Mouse (Mus musculus): ENCODE results near the gene Gpr87.
"Not testable (repeated sequence)": the region's sequence is repeated elsewhere in the genome, so short reads cannot be mapped to it uniquely, and the experiment has no call there.

Gene Gpr87

DNA sequence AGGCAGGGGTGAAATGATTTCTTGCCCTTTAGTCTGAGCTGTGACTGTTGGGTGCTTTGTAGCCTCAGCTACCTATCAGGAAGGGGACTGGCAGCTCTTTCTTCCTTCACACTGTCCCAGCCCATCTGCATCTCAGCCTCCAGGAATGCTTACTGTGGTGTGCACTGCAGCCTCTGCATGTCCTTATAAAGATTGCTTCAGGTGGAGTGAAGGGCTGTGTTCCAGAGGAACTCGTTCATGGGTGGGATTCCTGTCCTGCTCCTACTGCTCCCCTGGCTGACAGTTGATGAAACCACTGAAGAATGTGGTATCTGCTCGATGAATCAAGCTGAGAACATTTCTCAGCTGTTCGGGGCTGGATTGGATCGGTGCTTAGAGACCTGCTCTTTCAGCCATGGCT lies 7.6 kb downstream of the Gpr87 start:
- no peak for DNase-seq (ENCODE audit: low read depth, low spot score)

DNA sequence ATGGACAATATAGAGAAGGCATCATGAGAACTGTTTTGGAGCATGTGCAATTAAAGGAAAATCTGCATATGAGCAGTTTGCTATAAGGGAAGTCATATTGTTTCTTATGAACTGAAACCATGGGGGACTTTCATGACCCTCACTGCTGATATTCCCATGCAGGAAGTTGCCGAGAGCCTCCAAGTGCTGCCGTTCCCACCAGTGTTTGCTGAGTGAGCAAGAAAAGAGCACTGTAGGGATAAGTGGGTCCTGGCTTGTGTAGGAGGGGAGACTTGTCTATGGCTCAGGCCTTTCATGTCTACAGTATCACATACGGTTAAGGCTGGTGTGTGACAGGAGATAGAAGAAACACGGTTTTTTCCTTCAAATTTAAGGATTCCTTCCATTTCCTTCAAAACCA lies 9.2 kb downstream of the Gpr87 start:
- DNase-seq (ENCODE audit: low read depth, low spot score) = no peak

DNA sequence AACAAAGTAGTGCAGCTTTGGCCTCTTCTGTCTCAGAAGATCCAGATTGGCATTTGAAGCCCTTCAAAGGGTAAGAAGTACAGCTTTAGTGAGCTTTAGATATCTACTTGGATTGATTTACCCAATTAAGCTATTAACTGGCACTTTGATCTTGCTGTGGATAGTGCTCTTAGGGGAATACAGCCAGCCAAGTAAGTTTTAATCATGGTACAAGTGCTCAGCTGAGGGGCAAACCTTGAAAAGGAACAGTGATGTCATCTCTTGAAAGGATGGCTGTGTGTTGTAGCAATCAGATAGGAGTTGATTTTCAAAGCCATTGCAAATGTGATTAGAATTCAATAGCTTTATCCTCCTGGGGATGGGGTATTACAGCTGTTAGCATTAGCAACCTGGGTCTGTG lies 12.8 kb downstream of the Gpr87 start:
- no peak for DNase-seq (ENCODE audit: low read depth, low spot score)

DNA sequence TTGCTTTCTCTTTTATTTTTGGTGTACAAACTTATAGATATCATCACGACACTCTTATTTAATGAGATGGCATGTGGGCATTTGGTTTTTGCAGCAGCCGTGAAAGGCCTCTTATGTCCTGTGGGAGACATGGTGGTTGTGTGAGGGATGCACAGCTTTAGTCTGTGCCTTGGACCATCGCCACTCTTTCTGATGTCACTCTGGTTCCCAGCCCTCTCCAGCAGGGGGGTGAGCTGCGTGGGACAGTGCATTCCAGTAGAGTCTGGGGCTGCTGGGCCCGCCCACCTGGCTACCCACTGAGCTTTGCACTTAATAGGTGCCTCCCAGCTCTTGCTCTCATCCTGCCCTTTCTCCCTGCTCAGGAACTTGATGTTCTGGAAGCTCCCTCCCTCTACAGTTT lies 13.8 kb downstream of the Gpr87 start:
- DNase-seq (ENCODE audit: low read depth, low spot score) = no peak

DNA sequence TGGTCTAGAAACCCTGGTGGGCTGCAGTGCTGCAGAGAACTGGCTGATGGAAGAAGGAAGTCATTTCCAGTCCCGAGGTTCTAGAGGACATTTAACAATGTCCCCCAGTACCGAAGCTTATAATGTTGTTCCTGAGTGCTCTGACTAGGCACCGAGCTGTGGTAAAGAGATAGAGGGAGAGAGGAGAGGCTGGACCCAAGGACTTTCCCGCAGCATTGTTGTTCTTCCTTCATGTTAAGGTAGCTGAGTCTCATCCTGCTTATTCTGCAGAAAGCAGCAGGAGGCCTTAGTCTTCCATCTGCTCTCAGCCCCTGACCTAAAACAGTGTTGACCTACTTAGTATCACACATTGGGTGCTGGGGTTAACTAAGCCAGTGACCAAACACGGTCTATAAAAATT lies 18.0 kb downstream of the Gpr87 start:
- no peak for DNase-seq (ENCODE audit: low read depth, low spot score)

DNA sequence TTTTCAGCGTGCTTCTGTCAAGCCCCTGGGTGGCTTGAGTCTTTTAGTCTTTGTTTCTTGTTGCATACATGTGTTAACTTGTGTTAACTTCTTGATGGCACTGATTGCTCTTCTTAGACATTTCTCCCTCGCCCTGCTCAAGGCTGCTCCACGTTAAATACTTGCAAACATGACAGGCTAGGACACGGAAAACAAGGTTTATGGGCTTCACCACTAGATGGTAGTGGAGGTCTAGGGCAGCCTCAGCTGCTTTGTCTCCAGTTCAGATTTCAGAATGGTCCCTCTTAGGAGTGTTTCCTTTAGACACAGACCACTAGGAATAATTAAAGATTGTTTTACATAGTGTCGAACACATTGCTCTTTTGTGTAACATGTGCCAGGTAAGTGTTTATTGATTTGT lies 19.7 kb downstream of the Gpr87 start:
- peak; percentile 36 for DNase-seq (ENCODE audit: low read depth, low spot score)

DNA sequence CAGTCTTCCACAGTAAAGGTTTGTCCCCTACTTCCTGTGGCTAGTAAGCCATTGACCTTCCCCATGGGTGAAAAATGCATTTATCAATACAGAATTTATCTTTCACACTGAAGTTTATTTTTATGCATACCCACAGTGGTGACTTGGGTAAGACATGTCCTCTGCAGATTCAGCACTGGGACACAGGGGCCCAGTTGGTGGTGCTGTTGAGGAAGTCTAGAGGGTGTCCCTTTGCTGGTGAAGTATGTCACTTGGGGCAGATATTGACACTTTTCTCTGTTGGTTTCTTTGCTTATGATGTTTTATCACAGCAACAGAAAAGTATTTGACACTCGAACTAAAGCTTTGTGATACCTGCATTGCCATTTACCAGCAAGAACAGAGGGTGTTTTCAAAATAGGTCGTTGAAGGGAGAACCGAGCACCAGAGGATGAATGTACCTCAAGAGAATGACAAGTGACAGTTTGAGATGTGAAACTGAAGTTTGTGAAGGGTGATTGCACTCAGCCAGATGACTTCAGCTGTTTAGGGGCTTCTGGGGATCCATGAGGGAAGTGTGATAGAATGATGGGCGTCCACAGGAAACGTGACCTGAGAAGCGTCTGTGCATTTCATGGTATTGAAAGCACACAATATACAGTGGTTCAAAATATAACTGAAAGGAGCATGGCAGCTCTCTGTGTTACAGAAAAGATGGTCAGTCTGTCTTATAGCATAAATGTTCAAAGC lies 20.3 kb downstream of the Gpr87 start:
- DNase-seq (ENCODE audit: low read depth, low spot score) = no peak

DNA sequence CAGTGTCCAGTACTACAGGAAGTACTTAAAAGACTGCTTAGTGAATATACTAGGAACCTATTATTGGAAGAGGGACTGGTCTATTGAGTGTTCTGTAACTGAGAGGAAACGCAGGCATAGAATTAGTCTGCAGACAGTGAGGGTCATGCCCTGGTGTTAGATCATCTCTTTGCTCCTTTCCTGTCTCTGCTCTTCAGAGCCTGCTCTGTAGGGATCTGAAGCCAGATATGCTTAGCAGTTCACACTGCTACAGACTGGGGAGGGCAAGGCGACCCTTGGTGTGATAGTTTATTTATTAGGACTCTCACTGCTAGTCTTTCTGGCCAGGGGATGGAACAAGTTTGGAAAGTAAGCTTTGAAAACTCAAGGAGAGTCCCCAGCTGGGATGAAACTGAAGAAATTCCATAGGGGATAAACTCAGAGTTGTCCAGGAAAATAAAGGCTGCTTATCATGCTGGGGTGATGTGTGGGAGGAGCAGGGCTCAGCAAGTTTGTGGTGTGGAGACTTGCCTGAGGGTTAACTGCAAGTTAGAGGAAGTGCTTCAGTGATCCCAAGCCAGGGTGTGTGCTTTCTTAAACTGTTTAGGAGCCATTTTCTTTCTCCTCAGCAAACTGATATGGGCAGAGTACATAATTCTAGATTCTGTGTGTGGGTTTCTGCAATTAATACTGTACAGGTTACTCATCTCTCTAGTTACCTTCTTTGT lies 24.8 kb downstream of the Gpr87 start:
- DNase-seq (ENCODE audit: low read depth, low spot score) = no peak

DNA sequence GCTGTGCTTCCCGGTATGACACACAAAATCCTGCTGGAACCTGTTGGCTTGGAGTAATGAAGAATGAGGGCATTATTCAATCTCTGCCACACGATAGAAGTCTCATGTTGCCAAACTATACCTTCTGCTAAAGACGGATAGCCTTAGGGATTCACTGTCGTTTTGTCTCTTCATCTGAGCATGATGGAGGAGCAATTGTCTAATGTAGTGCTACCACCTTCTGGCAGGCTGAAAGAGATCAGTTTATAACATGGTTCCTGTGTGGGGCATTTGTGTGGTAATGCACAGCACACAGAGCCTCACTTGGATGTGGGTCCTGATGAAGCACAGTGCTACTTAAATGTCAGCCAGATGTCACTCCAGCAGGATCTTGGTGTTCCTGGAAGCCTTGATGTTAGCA lies 25.7 kb downstream of the Gpr87 start:
- DNase-seq (ENCODE audit: low read depth, low spot score) = no peak

DNA sequence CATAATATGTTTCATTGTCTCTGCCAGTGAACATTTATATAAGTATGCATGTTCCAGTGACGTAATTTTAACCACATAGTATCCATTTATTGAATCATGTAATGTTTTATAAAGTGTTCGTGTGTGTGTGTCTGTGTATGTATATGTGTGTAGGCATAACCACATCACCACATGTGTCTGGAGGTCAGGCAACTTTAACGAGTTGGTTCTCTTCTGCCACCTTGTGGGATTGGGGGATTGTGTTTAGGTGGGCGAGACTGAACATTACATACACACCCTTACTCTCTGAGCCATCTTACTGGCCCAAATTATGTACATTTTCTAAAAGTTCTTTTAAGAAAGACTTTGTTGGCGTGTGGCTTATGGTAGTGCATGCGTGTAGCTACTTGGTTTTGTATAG lies 26.4 kb downstream of the Gpr87 start:
- no peak for DNase-seq (ENCODE audit: low read depth, low spot score)

DNA sequence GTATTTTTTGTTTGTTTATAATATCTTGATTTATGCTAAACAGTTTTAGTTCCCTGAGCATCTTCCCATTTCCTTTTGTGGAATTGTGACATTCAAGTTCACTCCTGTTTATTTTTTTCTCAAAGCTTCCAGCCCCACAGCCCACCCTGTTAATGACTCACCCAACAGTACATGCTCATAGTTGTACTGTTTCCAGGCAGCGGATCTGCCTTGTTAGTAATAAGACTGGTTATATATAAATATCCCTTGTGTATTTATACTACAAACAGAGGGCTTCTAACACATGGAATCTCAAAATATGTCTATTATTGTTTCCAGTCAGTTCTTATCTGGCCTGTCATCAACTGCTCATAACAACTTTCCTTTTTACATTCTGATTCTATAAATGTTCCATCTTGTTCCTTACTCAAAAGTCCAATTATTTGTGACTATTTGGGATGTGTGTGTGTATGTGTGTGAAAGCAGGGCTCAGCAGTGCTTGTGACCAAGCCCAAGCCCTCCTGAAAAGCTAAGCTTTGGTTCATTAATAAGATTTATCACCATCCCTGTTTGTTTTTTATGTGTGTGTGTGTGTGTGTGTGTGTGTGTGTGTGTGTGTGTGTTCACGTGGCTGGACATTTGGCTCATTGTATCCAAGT lies 27.4 kb downstream of the Gpr87 start:
- no peak for DNase-seq (ENCODE audit: low read depth, low spot score)

DNA sequence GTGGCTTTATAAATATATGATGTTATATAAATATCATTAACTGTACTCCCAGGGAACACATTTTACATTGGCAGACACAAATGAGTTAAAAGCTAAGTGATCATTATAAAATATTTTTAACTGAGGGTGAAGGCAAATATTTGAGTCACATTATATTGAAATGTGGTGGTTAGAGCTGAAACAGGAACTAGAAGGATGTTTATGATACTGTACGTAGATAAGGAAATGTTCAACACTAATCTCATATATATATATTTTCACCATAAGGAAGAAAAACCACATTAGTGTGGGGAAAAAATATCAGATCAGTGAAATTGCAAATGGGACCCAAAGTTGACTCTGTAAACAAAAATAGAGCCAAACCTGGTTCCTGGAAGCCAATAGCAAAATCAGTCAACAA lies 34.4 kb downstream of the Gpr87 start:
- DNase-seq (ENCODE audit: low read depth, low spot score) = no peak

DNA sequence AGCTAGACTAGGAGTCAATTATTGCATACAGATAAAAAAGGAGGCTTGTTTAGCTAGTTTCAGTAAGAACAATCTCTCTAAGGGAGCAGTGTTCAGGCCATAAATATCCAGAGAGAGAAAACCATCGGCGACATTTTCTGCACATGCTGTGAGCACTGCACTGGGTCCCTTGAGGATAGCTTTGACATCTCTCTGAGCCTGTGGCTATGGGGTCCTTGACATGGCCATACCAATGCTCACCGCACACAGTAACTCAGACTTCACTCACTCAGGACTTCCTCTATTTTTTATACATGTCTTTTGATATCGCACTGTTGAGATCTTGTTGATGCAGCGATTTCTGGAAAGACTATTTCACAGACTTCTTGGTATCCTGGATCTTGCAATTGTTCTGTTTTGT lies 37.9 kb downstream of the Gpr87 start:
- DNase-seq (ENCODE audit: low read depth, low spot score) = no peak

DNA sequence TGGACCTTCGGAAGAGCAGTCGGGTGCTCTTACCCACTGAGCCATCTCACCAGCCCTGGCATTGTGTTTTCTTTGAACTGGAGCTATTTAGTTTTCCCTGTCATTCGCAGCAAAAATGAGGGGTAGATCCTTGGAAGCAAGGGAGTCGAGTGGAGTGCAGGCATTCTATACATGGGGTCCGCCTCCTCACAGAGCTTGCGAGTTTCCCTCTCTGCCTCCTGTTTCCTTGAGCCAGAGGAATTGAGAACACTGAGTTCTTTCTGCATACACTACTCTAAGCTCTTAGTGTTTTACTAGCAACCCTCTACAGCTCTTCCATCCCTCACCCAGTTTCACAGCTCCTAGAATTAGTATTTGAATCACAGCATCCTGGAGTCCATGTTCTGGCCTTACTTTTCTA lies 39.5 kb downstream of the Gpr87 start:
- no peak for DNase-seq (ENCODE audit: low read depth, low spot score)

DNA sequence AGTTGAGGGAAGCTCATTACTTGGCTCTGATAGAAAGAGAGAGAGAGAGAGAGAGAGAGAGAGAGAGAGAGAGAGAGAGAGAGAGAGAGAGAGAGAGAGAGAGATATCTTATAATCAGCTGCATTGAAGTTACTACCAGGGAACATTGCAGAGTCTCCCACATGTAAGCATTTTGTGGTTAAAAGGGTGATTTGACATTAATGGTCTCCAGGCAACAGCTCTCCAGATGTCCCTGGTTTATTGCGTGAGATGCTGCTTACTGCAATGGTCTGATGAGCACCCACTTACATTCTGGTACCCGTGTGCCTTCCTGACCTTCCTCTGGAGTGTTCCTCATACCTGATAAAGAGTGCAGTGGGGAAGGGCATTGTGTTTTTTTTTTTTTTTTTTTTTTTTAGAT lies 40.0 kb downstream of the Gpr87 start:
- DNase-seq (ENCODE audit: low read depth, low spot score) = no peak

DNA sequence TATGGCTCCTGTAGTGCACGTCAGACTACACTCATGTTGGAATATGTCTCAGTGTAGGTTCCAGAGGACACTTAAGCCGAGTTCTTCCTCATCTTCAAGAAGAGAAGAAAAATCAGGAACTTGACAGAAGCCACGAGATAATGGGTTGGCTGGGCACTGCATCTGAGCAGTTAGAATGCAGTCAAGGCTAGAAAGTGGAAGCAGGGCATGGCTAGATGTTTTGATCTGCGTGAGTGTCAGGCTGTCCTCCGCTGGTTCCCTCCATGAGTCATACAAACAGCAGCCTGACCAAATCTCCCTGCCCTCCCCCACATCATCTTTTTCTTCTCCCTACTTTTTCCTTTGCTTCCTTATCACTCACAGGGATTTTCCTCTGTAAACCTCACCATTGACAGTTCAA lies 41.5 kb downstream of the Gpr87 start, which contains the start of gene P2ry14:
Gene P2ry14, minus strand, starts transcription at position 195 of the 400 bp plus-strand sequence.
- no peak for DNase-seq (ENCODE audit: low read depth, low spot score)

DNA sequence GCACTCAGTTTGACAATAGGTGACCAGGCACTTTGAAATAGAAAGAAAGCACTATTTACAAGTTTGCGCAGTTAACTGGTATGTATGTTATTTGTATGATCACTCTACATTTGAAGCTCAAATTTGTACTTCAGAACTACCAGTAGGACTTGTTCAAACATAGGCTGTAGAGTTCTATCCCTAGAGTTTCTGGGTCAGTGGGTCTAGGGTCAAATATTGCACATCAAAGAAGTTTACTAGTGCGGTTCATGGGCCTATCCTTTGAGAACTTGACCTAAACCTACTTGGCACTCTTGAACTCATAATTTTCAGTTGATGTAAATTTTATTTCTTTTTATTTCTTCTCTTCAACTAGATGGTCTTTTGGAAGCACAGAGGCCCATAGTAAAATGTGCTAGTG lies 44.3 kb downstream of the Gpr87 start:
- no peak for DNase-seq (ENCODE audit: low read depth, low spot score)

DNA sequence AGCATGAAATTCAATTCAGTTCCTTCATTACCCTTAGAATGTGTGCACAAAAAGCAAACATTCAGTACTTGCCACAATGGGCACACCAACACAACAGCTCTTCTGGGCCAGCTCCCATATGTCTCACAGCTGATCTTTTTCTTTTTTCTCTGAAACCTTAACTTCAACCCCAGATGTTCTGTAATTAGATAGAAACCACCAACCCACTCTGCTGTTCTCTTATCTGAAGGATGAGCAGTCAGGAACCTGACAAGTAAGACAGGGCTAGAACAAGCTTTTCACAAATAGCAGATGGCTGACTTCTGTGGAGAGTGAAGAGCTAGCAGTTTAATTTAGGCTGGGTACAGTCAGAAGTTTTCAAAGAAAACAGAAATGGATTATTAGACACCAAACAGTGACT lies 45.3 kb downstream of the Gpr87 start:
- DNase-seq (ENCODE audit: low read depth, low spot score) = no peak

DNA sequence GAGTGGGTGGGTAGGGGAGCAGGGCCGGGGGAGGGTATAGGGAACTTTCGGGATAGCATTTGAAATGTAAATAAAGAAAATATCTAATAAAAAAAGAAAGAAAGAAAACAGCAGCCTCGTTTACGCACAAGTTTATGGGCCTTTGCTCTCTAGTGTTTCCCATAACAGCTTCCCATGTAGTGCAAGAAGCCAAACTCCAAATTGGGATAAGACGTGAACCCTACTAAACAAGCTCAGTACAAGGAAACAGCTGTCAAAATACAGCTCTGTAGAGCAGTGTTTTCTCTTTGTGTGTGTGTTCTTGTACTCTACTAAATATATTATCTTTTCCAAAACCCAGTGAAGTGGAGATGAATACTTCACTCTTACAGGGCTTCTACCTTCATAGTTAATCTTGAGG lies 49.7 kb downstream of the Gpr87 start:
- DNase-seq (ENCODE audit: low read depth, low spot score) = no peak

DNA sequence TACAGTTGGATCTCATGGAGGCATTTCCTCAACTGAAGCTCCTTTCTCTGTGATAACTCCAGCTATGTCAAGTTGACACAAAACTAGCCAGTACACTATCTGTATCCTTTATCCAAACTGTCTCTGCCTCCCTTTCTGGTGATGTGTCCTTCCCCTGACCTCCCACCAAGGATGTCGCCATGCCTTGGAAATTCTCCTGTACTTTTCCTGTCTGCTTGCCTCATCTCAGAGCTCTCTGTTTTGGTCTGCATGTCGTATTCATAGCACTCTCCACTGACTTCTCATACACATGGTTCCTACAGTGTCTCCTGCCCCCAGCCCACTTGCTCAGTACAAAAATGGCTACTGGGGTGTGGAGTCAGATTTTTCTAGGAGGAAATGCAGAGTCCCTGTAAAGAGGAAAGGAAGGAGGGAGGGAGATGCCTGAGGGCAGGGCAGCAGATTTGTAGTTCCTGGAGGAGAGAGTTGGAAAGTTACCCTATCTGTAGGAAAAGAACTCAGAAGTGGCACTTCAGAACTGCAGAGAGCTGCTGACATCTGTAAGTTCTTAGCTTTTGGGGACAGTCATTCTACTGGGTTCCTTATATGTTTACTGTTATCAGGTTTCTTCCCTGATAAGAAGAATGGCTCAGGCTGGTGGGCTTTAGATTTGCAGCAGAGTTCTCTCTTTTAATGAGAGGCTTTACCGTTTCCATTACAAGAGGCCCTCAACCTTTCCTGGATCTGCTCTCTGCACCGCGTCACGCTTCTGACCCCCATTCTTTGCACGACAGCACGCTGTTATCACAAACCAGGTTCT lies 53.2 kb downstream of the Gpr87 start:
- no peak for DNase-seq (ENCODE audit: low read depth, low spot score)

DNA sequence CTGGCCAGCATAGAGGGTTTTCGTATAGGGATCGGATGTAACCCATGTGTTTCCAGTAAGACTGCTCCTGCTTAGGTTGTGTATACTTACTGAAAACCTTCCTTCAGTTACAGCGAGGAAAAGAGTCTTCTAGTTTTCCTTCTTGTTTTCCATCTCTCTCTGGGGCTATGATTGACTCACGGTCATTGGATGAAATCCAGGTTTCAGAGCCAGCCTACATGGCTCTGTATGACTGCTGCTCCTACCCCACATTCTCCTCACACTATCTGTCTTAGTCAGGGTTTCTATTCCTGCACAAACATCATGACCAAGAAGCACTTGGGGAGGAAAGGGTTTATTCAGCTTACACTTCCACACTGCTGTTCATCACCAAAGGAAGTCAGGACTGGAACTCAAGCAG lies 54.0 kb downstream of the Gpr87 start:
- not testable (repeated sequence) for DNase-seq (ENCODE audit: low read depth, low spot score)

DNA sequence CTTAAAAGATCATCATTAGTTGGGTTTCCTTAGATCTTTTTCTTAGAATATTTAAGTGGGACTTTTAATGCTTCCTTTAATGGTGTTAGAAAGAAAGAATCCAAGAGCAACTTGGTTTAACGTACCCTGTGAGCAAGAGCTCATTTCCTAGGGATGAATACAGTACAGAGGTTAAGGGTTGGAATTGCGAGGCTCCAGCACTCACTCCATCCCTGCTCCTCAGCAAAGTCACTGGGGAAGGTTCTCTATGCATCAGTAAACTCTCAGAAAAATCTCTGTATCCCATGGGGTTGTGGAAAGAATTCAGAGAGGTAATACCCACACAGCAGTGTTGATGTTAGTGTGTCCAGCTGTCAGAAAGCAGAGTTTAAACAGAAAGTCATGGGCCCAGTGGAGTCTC lies 54.8 kb downstream of the Gpr87 start:
- no peak for DNase-seq (ENCODE audit: low read depth, low spot score)
